Comparison of ENCODE assay signal across 11 mouse cellular contexts in the genomic region with DNA sequence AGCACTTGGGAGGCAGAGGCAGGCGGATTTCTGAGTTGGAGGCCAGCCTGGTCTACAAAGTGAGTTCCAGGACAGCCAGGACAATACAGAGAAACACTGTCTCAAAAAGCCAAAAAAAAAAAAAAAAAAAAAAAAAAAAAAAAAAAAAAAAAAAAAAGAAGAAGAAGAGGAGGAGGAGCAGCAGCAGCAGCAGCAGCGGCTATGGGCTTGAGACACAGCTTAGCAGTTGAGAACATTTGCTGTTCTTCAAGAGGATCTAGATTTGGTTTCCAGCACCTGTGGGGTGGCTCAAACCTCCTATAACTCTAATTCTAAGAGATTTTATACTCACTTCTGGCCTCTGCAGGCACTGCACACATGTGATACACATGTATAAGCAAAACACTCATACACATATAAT. TPM values are rescaled to one million over a fixed set of nuclear protein-coding genes. Genes with fewer than 3 reads are reported as not detected.
"Had no signal": no experiment of that assay in that cellular context is flagged by ENCODE, and none has a peak within 500 bp of the region (broad histone marks: within the 10 kb centered on the region; RNA-seq: fewer than 3 reads in every experiment).

No protein-coding gene starts in this region.

RNA-seq across cellular contexts. Expression of a gene that starts 53.4 kb away (rescaled TPM):
- total RNA-seq: left cerebral cortex, postnatal 25 days; megakaryocyte progenitor cell, adult 5-6 weeks; monocyte, adult 5-6 weeks had no signal
- polyA plus RNA-seq: liver, adult 2 months; liver, embryonic 11.5 days; liver, embryonic 12.5 days; liver, embryonic 13.5 days; liver, embryonic 14.5 days; liver, embryonic 15.5 days; liver, embryonic 16.5 days; liver, postnatal 0 days had no signal
